Mouse (Mus musculus) CH12.LX (cell line): Measurements from ENCODE around the gene Ttc21b. TPM values are rescaled to one million over a fixed set of nuclear protein-coding genes. Genes with fewer than 3 reads are reported as not detected.

Experiments used
- DNase-seq: peaks from one replicate; pipeline ENCODE4 v3.0.0-alpha.2; 2013; ENCODE audit errors: extremely low read depth
- H3K27ac ChIP-seq: 2 replicates; pipeline ENCODE4 v1.5.1; 2012; ENCODE audit warnings: low read depth, mild to moderate bottlenecking, control low read depth, moderate library complexity; ENCODE audit not compliant: insufficient read depth
- H3K27me3 ChIP-seq: replicated peaks from 2 replicates; pipeline ENCODE3; 2012; ENCODE audit warnings: inconsistent platforms
- H3K36me3 ChIP-seq, 2 experiments: replicated peaks in 1 of 2; 2 replicates each; pipeline versions ENCODE3 to v1.6.1; 2012; ENCODE audit warnings: inconsistent platforms in 1 of 2, low read length in 1 of 2, mild to moderate bottlenecking in 1 of 2, mixed read lengths in 1 of 2, moderate library complexity in 1 of 2; ENCODE audit not compliant: control insufficient read depth in 1 of 2, insufficient read depth in 1 of 2
- H3K4me1 ChIP-seq, 2 experiments: 2 replicates each; pipeline ENCODE4 v1.6.1; 2012; ENCODE audit warnings: inconsistent platforms in 1 of 2, moderate library complexity in 1 of 2; ENCODE audit not compliant: insufficient read depth in 2 of 2, control insufficient read depth in 1 of 2
- H3K4me2 ChIP-seq: 2 replicates; pipeline ENCODE4 v1.6.1; 2012; ENCODE audit warnings: low read depth, mild to moderate bottlenecking, control low read depth; ENCODE audit not compliant: poor library complexity, insufficient read depth, severe bottlenecking
- H3K4me3 ChIP-seq, 3 experiments: fragments of 150-350 bp in 1 of 3; sonication (generic) in 1 of 3; replicated peaks in 1 of 3; 2 replicates each; pipeline versions ENCODE3 to v1.5.1; 2011 to 2012; ENCODE audit warnings: low read depth in 2 of 3, low read length in 2 of 3, mild to moderate bottlenecking in 2 of 3, moderate library complexity in 2 of 3, control low read depth in 1 of 3, improper control_type of control experiment in 1 of 3, inconsistent platforms in 1 of 3, mixed read lengths in 1 of 3; ENCODE audit not compliant: poor library complexity in 1 of 3
- H3K79me2 ChIP-seq: replicated peaks from 2 replicates; pipeline ENCODE4 v1.6.1; 2012; ENCODE audit warnings: mild to moderate bottlenecking, moderate library complexity; ENCODE audit not compliant: control insufficient read depth, poor library complexity, insufficient read depth, severe bottlenecking; ENCODE audit errors: extremely low read depth
- H3K9ac ChIP-seq: 2 replicates; pipeline ENCODE4 v1.6.1; 2012; ENCODE audit warnings: low read depth, mild to moderate bottlenecking, control low read depth, moderate library complexity; ENCODE audit not compliant: insufficient read depth
- H3K9me3 ChIP-seq: replicated peaks from 2 replicates; pipeline ENCODE3; 2012; ENCODE audit warnings: low read length, inconsistent platforms, mixed read lengths
- BHLHE40 ChIP-seq: IDR thresholded peaks from 2 replicates; pipeline ENCODE4 v1.6.1; 2011; ENCODE audit warnings: mild to moderate bottlenecking, low read depth, low read length, improper control_type of control experiment
- CHD1 ChIP-seq: IDR thresholded peaks from 2 replicates; pipeline ENCODE4 v1.6.1; 2012; ENCODE audit warnings: low read depth, low read length, improper control_type of control experiment, inconsistent platforms
- ELF1 ChIP-seq: IDR thresholded peaks from 2 replicates; pipeline ENCODE4 v1.6.1; 2014; ENCODE audit warnings: low read depth, mild to moderate bottlenecking, inconsistent platforms, low read length, improper control_type of control experiment
- ETS1 ChIP-seq: conservative IDR thresholded peaks from 2 replicates; pipeline ENCODE4 v1.6.1; 2012; ENCODE audit warnings: low read depth, mild to moderate bottlenecking, inconsistent platforms, low read length, improper control_type of control experiment, moderate library complexity
- GABPA ChIP-seq: IDR thresholded peaks from 2 replicates; pipeline ENCODE4 v1.6.1; 2012; ENCODE audit warnings: low read depth, low read length, improper control_type of control experiment, inconsistent platforms; ENCODE audit not compliant: insufficient replicate concordance
- IRF4 ChIP-seq: IDR thresholded peaks from 2 replicates; pipeline ENCODE4 v1.6.1; 2014; ENCODE audit warnings: low read depth, mild to moderate bottlenecking, inconsistent platforms, low read length, improper control_type of control experiment
- JUN ChIP-seq: IDR thresholded peaks from 2 replicates; pipeline ENCODE4 v1.6.1; 2011; ENCODE audit warnings: low read depth, mild to moderate bottlenecking, low read length, improper control_type of control experiment, moderate library complexity; ENCODE audit not compliant: insufficient read depth
- MAFK ChIP-seq: IDR thresholded peaks from 2 replicates; pipeline ENCODE4 v1.6.1; 2011; ENCODE audit warnings: low read length, improper control_type of control experiment; ENCODE audit not compliant: insufficient replicate concordance
- MEF2A ChIP-seq: IDR thresholded peaks from 2 replicates; pipeline ENCODE4 v1.6.1; 2014; ENCODE audit warnings: low read depth, mild to moderate bottlenecking, inconsistent platforms, low read length, improper control_type of control experiment, borderline replicate concordance
- MYC ChIP-seq: IDR thresholded peaks from 2 replicates; pipeline ENCODE4 v1.6.1; 2011; ENCODE audit warnings: low read depth, mild to moderate bottlenecking, improper control_type of control experiment, low read length
- NRF1 ChIP-seq: IDR thresholded peaks from 2 replicates; pipeline ENCODE4 v1.6.1; 2014; ENCODE audit warnings: low read depth, mild to moderate bottlenecking, inconsistent platforms, low read length, improper control_type of control experiment, moderate library complexity
- SIN3A ChIP-seq: IDR thresholded peaks from 2 replicates; pipeline ENCODE4 v1.6.1; 2012; ENCODE audit warnings: low read length, improper control_type of control experiment, inconsistent platforms
- UBTF ChIP-seq: IDR thresholded peaks from 2 replicates; pipeline ENCODE4 v1.6.1; 2012; ENCODE audit warnings: low read depth, mild to moderate bottlenecking, inconsistent platforms, low read length, improper control_type of control experiment, moderate library complexity
- USF1 ChIP-seq: IDR thresholded peaks from 2 replicates; pipeline ENCODE4 v1.6.1; 2014; ENCODE audit warnings: low read depth, mild to moderate bottlenecking, inconsistent platforms, low read length, improper control_type of control experiment
- USF2 ChIP-seq: conservative IDR thresholded peaks from 2 replicates; pipeline ENCODE4 v1.6.1; 2011; ENCODE audit warnings: low read depth, low read length, improper control_type of control experiment
- ZC3H11A ChIP-seq: IDR thresholded peaks from 2 replicates; pipeline ENCODE4 v1.6.1; 2012; ENCODE audit warnings: low read depth, mild to moderate bottlenecking, inconsistent platforms, low read length, improper control_type of control experiment
- ZNF384 ChIP-seq: IDR thresholded peaks from 2 replicates; pipeline ENCODE4 v1.6.1; 2012; ENCODE audit warnings: low read depth, low read length, improper control_type of control experiment, inconsistent platforms
- dilution Hi-C: fragments of 300-500 bp; cut with MboI; formaldehyde crosslinking; loops from 2 replicates; pipeline ENCODE4 v1.14.3; 2020; ENCODE audit warnings: low sequenced_read_pairs; ENCODE audit not compliant: extremely low pct_unique_long_range_greater_than_20kb, extremely low pct_ligation_motif_present
- in situ Hi-C: fragments of 300-500 bp; cut with MboI; formaldehyde crosslinking; loops from 3 replicates; pipeline ENCODE4 v1.14.3; 2019; ENCODE audit warnings: low sequenced_read_pairs, low pct_ligation_motif_present, low pct_unique_long_range_greater_than_20kb, mixed read lengths
- polyA plus RNA-seq: library from polyadenylated mRNA; unstranded; fragments of >175 nt; gene quantifications from 2 replicates; pipeline ENCODE4 v1.2.1, GENCODE M21; 2012; ENCODE audit warnings: low read depth; ENCODE audit not compliant: insufficient read length
- total RNA-seq, 2 experiments: library from RNA; depleted of rRNA; stranded (reverse); fragments of 300-350 nt in 1 of 2; fragments of >200 nt in 1 of 2; gene quantifications; 2 replicates each; pipeline ENCODE4 v1.2.3; 2012 to 2014

Ttc21b gene
- total and polyA plus RNA-seq, 3 experiments, result not detected

DNA sequence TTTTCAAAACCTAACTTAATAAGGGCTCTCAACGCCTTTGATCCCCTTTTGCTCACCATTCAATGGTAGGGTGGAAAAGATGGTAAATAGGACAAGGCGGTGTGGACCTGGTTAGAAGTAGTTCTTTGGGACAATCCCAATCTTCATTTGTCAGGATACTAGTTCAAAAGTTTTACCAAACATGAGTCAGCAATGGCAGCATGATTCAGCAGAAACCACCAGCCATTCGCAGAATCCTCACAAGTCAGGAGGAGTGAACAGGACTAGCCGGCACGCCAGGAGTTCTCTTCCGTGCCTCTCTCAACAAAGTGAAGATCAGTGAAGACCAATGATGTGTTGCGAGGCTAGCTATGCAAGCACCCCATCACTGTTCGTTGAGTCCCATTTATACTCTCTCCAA lies 91.4 kb downstream of the Ttc21b start:
- dilution Hi-C loops, result no loop called here
- in situ Hi-C loops, result no loop called here
- Histone ChIP-seq H3K27ac (no peak overlapping the region), H3K36me3 (no peaks in the 10 kb centered on the region), H3K9me3 (peaks cover 8% of the 10 kb centered on the region), H3K27me3 (no peaks in the 10 kb centered on the region), H3K4me2 (no peak overlapping the region), H3K9ac (no peak overlapping the region), H3K4me3 (no peak overlapping the region), H3K79me2 (no peaks in the 10 kb centered on the region), H3K4me1 (peaks cover 6 to 11% of the 10 kb centered on the region in 2 experiments; a peak in 1 of 4 replicates)
- TF ChIP-seq MAFK (0 out of 2 replicates have a peak, but pooled peaks have one; percentile 12), USF1 (no peak)
- no peak for DNase-seq

DNA sequence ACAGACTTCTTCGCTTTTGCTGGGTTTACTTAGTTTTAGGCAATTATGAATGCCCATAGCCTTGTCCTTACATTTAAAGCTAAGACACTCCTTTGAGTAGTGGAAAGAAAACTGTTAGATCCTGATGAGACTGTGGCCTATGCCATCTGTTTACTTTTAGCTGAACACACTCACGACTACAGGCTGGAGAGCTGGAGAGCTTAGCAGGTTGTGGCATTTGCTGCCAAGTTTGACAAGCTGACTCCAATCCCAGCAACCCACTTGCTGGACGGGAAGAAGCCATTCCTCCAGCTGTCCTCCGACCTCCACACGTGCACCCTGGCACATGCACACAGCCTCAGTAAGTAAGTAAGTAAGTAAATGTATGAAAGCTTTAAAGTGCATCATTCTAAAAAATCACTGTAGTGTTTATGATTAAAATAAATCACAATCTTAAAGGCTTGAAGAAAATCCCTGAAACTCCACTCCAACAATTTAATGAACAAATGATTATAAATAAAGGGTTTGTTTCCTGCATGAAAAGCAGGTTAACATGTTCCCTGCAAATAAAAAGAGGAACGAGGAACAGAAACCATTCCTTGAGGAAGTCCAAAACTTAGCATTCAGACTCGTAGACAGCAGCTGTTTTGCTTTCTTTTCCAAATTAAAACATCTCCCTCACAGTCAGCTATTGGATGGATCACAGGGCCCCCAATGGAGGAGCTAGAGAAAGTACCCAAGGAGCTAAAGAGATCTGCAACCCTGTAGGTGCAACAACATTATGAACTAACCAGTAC lies 98.1 kb downstream of the Ttc21b start:
- Histone ChIP-seq H3K9me3 (peaks cover 5% of the 10 kb centered on the region), H3K4me1 (no peaks in the 10 kb centered on the region), H3K9ac (no peak overlapping the region), H3K36me3 (no peaks in the 10 kb centered on the region), H3K27me3 (no peaks in the 10 kb centered on the region), H3K4me3 (no peak overlapping the region), H3K79me2 (no peaks in the 10 kb centered on the region), H3K4me2 (no peak overlapping the region), H3K27ac (no peak overlapping the region)
- DNase-seq, result no peak
- dilution Hi-C loops, result no loop called here
- in situ Hi-C loops, result no loop called here
- TF ChIP-seq ETS1, result no peak
- TF ChIP-seq BHLHE40, result no peak
- no peak for TF ChIP-seq JUN

DNA sequence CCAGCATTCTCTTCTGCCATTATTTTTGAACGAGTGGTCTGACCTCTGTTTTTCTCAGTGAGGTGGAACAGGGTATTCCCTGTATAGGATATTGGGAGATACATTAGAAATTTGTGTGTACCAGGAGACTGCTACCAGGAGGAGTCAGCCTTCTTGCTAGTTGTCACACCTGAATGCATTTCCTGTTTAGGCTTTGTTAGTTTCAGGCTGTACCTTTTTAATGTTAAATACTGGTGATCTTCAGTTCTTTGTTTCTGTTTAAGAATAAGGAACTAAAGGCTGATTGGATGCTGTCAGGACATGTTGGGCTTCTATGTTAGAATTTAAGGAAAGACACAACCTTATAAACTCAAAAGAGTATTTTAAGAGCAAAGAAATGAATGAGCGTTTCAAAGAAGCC lies 105.0 kb downstream of the Ttc21b start:
- Histone ChIP-seq H3K4me2 (no peak overlapping the region), H3K4me1 (no peaks in the 10 kb centered on the region), H3K79me2 (no peaks in the 10 kb centered on the region), H3K27ac (no peak overlapping the region), H3K9me3 (peaks cover 5% of the 10 kb centered on the region), H3K27me3 (no peaks in the 10 kb centered on the region), H3K4me3 (no peak overlapping the region), H3K36me3 (no peaks in the 10 kb centered on the region), H3K9ac (no peak overlapping the region)
- dilution Hi-C loops, result no loop called here
- DNase-seq, result no peak
- in situ Hi-C loops, result no loop called here
- TF ChIP-seq ELF1, result no peak
- TF ChIP-seq USF1, result no peak
- no peak for TF ChIP-seq ZC3H11A
- no peak for TF ChIP-seq CHD1
- TF ChIP-seq ZNF384, result no peak
- TF ChIP-seq MYC, result no peak
- no peak for TF ChIP-seq USF2
- no peak for TF ChIP-seq MEF2A
- no peak for TF ChIP-seq IRF4
- TF ChIP-seq MAFK, result no peak
- no peak for TF ChIP-seq UBTF
- TF ChIP-seq NRF1, result no peak
- TF ChIP-seq SIN3A, result no peak
- no peak for TF ChIP-seq GABPA
- TF ChIP-seq ETS1, result no peak
